Mouse (Mus musculus) neural tube, embryonic 12.5 days (tissue): ENCODE results near the gene Sun1. TPM values are rescaled to one million over a fixed set of nuclear protein-coding genes. Genes with fewer than 3 reads are reported as not detected.

ENCODE experiments used
- ATAC-seq: fragments of 200-750 bp; cut with Nextera tagmentation; 2 replicates; pipeline ENCODE4 v1.8.0; 2017; ENCODE audit warnings: low read depth, mild to moderate bottlenecking, moderate TSS enrichment, moderate library complexity; ENCODE audit not compliant: low FRiP score
- H3K27ac ChIP-seq: fragments of 300-500 bp; sonication (generic); 2 replicates; pipeline ENCODE4 v1.5.1; 2016
- H3K27me3 ChIP-seq: fragments of 300-500 bp; sonication (generic); replicated peaks from 2 replicates; pipeline ENCODE4 v1.6.1; 2016; ENCODE audit warnings: mild to moderate bottlenecking
- H3K36me3 ChIP-seq: fragments of 300-500 bp; sonication (generic); 2 replicates; pipeline ENCODE4 v1.6.1; 2016; ENCODE audit warnings: mild to moderate bottlenecking
- H3K4me1 ChIP-seq: fragments of 300-500 bp; sonication (generic); 2 replicates; pipeline ENCODE4 v1.6.1; 2016
- H3K4me2 ChIP-seq: fragments of 300-500 bp; sonication (generic); replicated peaks from 2 replicates; pipeline ENCODE4 v1.6.1; 2016; ENCODE audit warnings: mild to moderate bottlenecking
- H3K4me3 ChIP-seq: fragments of 300-500 bp; sonication (generic); 2 replicates; pipeline ENCODE4 v1.5.1; 2016
- H3K9ac ChIP-seq: fragments of 300-500 bp; sonication (generic); 2 replicates; pipeline ENCODE4 v1.6.1; 2016; ENCODE audit warnings: mild to moderate bottlenecking
- H3K9me3 ChIP-seq: fragments of 300-500 bp; sonication (generic); 2 replicates; pipeline ENCODE4 v1.6.1; 2016; ENCODE audit warnings: mild to moderate bottlenecking
- WGBS: fragments of 180-500 bp; shearing (Covaris S2); methylation state at CpG from one replicate; pipeline ENCODE4 v1.1.7; 2016; 5-methylcytosine and 5-hydroxymethylcytosine counted together
- polyA plus RNA-seq: library from polyadenylated mRNA; unstranded; fragments of >200 nt; fragmentation: Nextera tagmentation; extraction: Ambion mirVana; gene quantifications from 2 replicates; pipeline ENCODE4 v1.2.1, GENCODE M21; 2016

The Sun1 gene
- polyA plus RNA-seq, 1 experiment from 2014 or later: 50.1 TPM

GRCm38 (mm10) chr5:139254938-139255337 is 54.5 kb downstream of the Sun1 start:
- Histone ChIP-seq H3K9me3 (no peaks in the 10 kb centered on the region), H3K27me3 (no peaks in the 10 kb centered on the region), H3K36me3 (peaks cover 8% of the 10 kb centered on the region; the same call in 1 of the 2 replicates), H3K4me2 (no peak overlapping the region), H3K4me3 (no peak overlapping the region), H3K9ac (no peak overlapping the region), H3K4me1 (peaks cover 31% of the 10 kb centered on the region), H3K27ac (no peak overlapping the region)
- ATAC-seq: no peak
- WGBS: 88% methylated on average over 6 of the region's 6 CpGs

GRCm38 (mm10) chr5:139255777-139256176 is 55.3 kb downstream of the Sun1 start:
- peaks cover 4% of the 10 kb centered on the region; the same call in 1 of the 2 replicates for H3K36me3 ChIP-seq
- H3K9me3 ChIP-seq: no peaks in the 10 kb centered on the region
- H3K9ac ChIP-seq: no peak overlapping the region
- ATAC-seq: no peak
- WGBS: 89% methylated on average over 6 of the region's 6 CpGs
- H3K4me3 ChIP-seq: no peak overlapping the region
- no peak overlapping the region for H3K27ac ChIP-seq
- H3K27me3 ChIP-seq: no peaks in the 10 kb centered on the region
- peaks cover 31% of the 10 kb centered on the region for H3K4me1 ChIP-seq
- H3K4me2 ChIP-seq: no peak overlapping the region

- no peak overlapping the region for H3K27ac ChIP-seq
- no peak overlapping the region for H3K4me3 ChIP-seq
- no peaks in the 10 kb centered on the region for H3K9me3 ChIP-seq
- no peak overlapping the region for H3K9ac ChIP-seq
- no peak overlapping the region for H3K4me2 ChIP-seq
- peaks cover 9% of the 10 kb centered on the region; the same call in 1 of the 2 replicates for H3K36me3 ChIP-seq
- H3K27me3 ChIP-seq: no peaks in the 10 kb centered on the region
- peaks cover 31% of the 10 kb centered on the region for H3K4me1 ChIP-seq
- ATAC-seq: no peak
- 81% methylated on average over 3 of the region's 3 CpGs for WGBS
Observed at GRCm38 (mm10) chr5:139256211-139256765, 55.9 kb downstream of the Sun1 start.

- Histone ChIP-seq H3K4me2 (no peak overlapping the region), H3K9ac (no peak overlapping the region), H3K9me3 (no peaks in the 10 kb centered on the region), H3K36me3 (peaks cover 17% of the 10 kb centered on the region), H3K27me3 (no peaks in the 10 kb centered on the region), H3K27ac (no peak overlapping the region), H3K4me1 (peaks cover 28% of the 10 kb centered on the region), H3K4me3 (no peak overlapping the region)
- ATAC-seq: no peak
- 100% methylated on average over 1 of the region's 1 CpGs for WGBS
Observed at GRCm38 (mm10) chr5:139257265-139257664, 56.8 kb downstream of the Sun1 start.

- peaks cover 23% of the 10 kb centered on the region for H3K36me3 ChIP-seq
- 82% methylated on average over 4 of the region's 4 CpGs for WGBS
- H3K27me3 ChIP-seq: no peaks in the 10 kb centered on the region
- H3K9me3 ChIP-seq: no peaks in the 10 kb centered on the region
- H3K4me2 ChIP-seq: no peak overlapping the region
- no peak for ATAC-seq
- H3K4me3 ChIP-seq: no peak overlapping the region
- peaks cover 28% of the 10 kb centered on the region for H3K4me1 ChIP-seq
- H3K27ac ChIP-seq: no peak overlapping the region
- no peak overlapping the region for H3K9ac ChIP-seq
Observed at GRCm38 (mm10) chr5:139257818-139258217, 57.4 kb downstream of the Sun1 start.

- Histone ChIP-seq H3K36me3 (peaks cover 30% of the 10 kb centered on the region), H3K4me2 (no peak overlapping the region), H3K9ac (no peak overlapping the region), H3K4me1 (peaks cover 22% of the 10 kb centered on the region), H3K27ac (no peak overlapping the region), H3K9me3 (no peaks in the 10 kb centered on the region), H3K27me3 (no peaks in the 10 kb centered on the region), H3K4me3 (no peak overlapping the region)
- 97% methylated on average over 8 of the region's 8 CpGs for WGBS
- no peak for ATAC-seq
Observed at GRCm38 (mm10) chr5:139258371-139259035, 58.1 kb downstream of the Sun1 start.

- H3K4me3 ChIP-seq: no peak overlapping the region
- 0 out of 2 replicates have a peak, but pooled peaks cover 12% of the 10 kb centered on the region for H3K4me1 ChIP-seq
- ATAC-seq: no peak
- H3K9ac ChIP-seq: no peak overlapping the region
- H3K4me2 ChIP-seq: no peak overlapping the region
- WGBS: 86% methylated on average over 5 of the region's 5 CpGs
- peaks cover 43% of the 10 kb centered on the region for H3K36me3 ChIP-seq
- no peaks in the 10 kb centered on the region for H3K9me3 ChIP-seq
- no peaks in the 10 kb centered on the region for H3K27me3 ChIP-seq
- H3K27ac ChIP-seq: no peak overlapping the region
Observed at GRCm38 (mm10) chr5:139259853-139260252, 59.4 kb downstream of the Sun1 start.

GRCm38 (mm10) chr5:139261403-139261802 is 61.0 kb downstream of the Sun1 start:
- WGBS: 94% methylated on average over 4 of the region's 4 CpGs
- Histone ChIP-seq H3K36me3 (peaks cover 59% of the 10 kb centered on the region), H3K27ac (no peak overlapping the region), H3K9ac (no peak overlapping the region), H3K27me3 (no peaks in the 10 kb centered on the region), H3K4me2 (no peak overlapping the region), H3K9me3 (no peaks in the 10 kb centered on the region), H3K4me3 (no peak overlapping the region), H3K4me1 (0 out of 2 replicates have a peak, but pooled peaks cover 5% of the 10 kb centered on the region)
- ATAC-seq: no peak

- H3K36me3 ChIP-seq: peaks cover 71% of the 10 kb centered on the region
- H3K9ac ChIP-seq: no peak overlapping the region
- H3K27ac ChIP-seq: no peak overlapping the region
- 91% methylated on average over 4 of the region's 4 CpGs for WGBS
- no peak for ATAC-seq
- no peak overlapping the region for H3K4me3 ChIP-seq
- H3K27me3 ChIP-seq: no peaks in the 10 kb centered on the region
- peaks cover 15% of the 10 kb centered on the region; the same call in 1 of the 2 replicates for H3K4me1 ChIP-seq
- H3K9me3 ChIP-seq: no peaks in the 10 kb centered on the region
- H3K4me2 ChIP-seq: no peak overlapping the region
Observed at GRCm38 (mm10) chr5:139267661-139268060, 67.2 kb downstream of the Sun1 start.

GRCm38 (mm10) chr5:139270806-139271521 is 70.5 kb downstream of the Sun1 start:
- Histone ChIP-seq H3K36me3 (peaks cover 38% of the 10 kb centered on the region), H3K4me2 (no peak overlapping the region), H3K27me3 (no peaks in the 10 kb centered on the region), H3K9me3 (no peaks in the 10 kb centered on the region), H3K9ac (no peak overlapping the region), H3K4me1 (peaks cover 20% of the 10 kb centered on the region; the same call in 1 of the 2 replicates), H3K27ac (no peak overlapping the region), H3K4me3 (no peak overlapping the region)
- ATAC-seq: no peak
- 66% methylated on average over 16 of the region's 16 CpGs for WGBS

- Histone ChIP-seq H3K36me3 (peaks cover 27% of the 10 kb centered on the region), H3K27me3 (no peaks in the 10 kb centered on the region), H3K4me1 (peaks cover 20% of the 10 kb centered on the region; the same call in 1 of the 2 replicates), H3K9ac (no peak overlapping the region), H3K27ac (no peak overlapping the region), H3K4me2 (no peak overlapping the region), H3K9me3 (no peaks in the 10 kb centered on the region), H3K4me3 (no peak overlapping the region)
- ATAC-seq: no peak
- WGBS: 40% methylated on average over 8 of the region's 8 CpGs
Observed at GRCm38 (mm10) chr5:139271994-139272554, 71.6 kb downstream of the Sun1 start.

- 82% methylated on average over 8 of the region's 8 CpGs for WGBS
- Histone ChIP-seq H3K4me3 (no peak overlapping the region), H3K27me3 (no peaks in the 10 kb centered on the region), H3K27ac (no peak overlapping the region), H3K4me2 (no peak overlapping the region), H3K9ac (no peak overlapping the region), H3K4me1 (0 out of 2 replicates have a peak, but pooled peaks cover 5% of the 10 kb centered on the region), H3K36me3 (no peaks in the 10 kb centered on the region), H3K9me3 (no peaks in the 10 kb centered on the region)
- no peak for ATAC-seq
Observed at GRCm38 (mm10) chr5:139277287-139277686, 76.8 kb downstream of the Sun1 start.
